Mouse (Mus musculus): ENCODE measurements around the gene Add2.

DNA sequence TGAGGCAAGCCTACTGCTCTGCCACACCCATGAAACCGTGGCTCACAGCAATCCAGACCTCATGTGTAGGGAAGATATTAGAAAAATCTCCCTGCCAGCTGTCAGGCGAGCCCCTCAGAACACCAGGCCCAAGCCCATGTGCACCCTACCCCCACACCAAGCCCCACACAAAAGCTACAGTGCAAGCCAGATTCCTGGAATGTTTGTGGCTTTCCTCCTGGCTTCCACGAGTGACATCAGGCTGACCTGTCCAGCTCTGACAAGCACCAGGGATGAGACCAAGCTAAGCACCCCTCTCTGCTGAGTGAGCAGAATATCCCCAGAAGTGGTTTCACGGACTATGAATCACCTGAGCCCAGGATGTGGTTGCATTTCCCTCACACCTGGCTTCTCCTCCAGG lies 120.5 kb downstream of the Add2 start:
- TF ChIP-seq CTCF (IDR thresholded peaks at IDR 0.05; ENCODE audit: control insufficient read depth, insufficient read depth, insufficient read length), result no peak
- no peak for TF ChIP-seq MYOD1 (IDR thresholded peaks at IDR 0.05; ENCODE audit: control insufficient read depth, insufficient read length, low read depth)
- TF ChIP-seq MYOG (IDR thresholded peaks at IDR 0.05; ENCODE audit: control insufficient read depth, extremely low read depth, insufficient read length), result no peak
